17 mouse cellular contexts compared by ENCODE assay signal in genomic region chr13:73290206-73290605, GRCm38 (mm10). TPM values are rescaled to one million over a fixed set of nuclear protein-coding genes. Genes with fewer than 3 reads are reported as not detected.
DNase-seq lines count a peak whose midpoint lies in the region; ATAC-seq lines count a peak whose summit lies in the region.
"Had no signal": no experiment of that assay in that cellular context is flagged by ENCODE, and none has a peak within 500 bp of the region (broad histone marks: within the 10 kb centered on the region; RNA-seq: fewer than 3 reads in every experiment).

No protein-coding gene starts in this region.

- no peaks in the 10 kb centered on the region for H3K27me3 ChIP-seq in lung, embryonic 16.5 days (ENCODE audit: control insufficient read depth, insufficient read depth, low read depth, low read length)
- H3K27me3 ChIP-seq in heart, embryonic 10.5 days (ENCODE audit: insufficient read depth, poor library complexity, severe bottlenecking) = 0 out of 2 replicates have a peak, but pooled peaks cover 3% of the 10 kb centered on the region
- H3K27me3 ChIP-seq in forebrain, embryonic 13.5 days = no peaks in the 10 kb centered on the region
- H3K27me3 ChIP-seq: CH12.LX; hindbrain, embryonic 15.5 days had no signal

- no peak overlapping the region for H3K9ac ChIP-seq in lung, embryonic 16.5 days (ENCODE audit: low read length)
- H3K9ac ChIP-seq in forebrain, embryonic 13.5 days = no peak overlapping the region
- H3K9ac ChIP-seq: hindbrain, embryonic 15.5 days had no signal

- H3K9me3 ChIP-seq in lung, embryonic 16.5 days (ENCODE audit: control insufficient read depth, low read length) = no peaks in the 10 kb centered on the region
- H3K9me3 ChIP-seq in heart, embryonic 10.5 days = no peaks in the 10 kb centered on the region
- no peaks in the 10 kb centered on the region for H3K9me3 ChIP-seq in forebrain, embryonic 13.5 days (replicated peaks)
- H3K9me3 ChIP-seq: hindbrain, embryonic 15.5 days had no signal

- WGBS in lung, embryonic 16.5 days = 48% methylated on average over 6 of the region's 6 CpGs
- WGBS in heart, embryonic 10.5 days = 73% methylated on average over 6 of the region's 6 CpGs
- 88% methylated on average over 6 of the region's 6 CpGs for WGBS in forebrain, embryonic 13.5 days

- no peak overlapping the region for H3K27ac ChIP-seq in lung, embryonic 16.5 days (ENCODE audit: low read length)
- H3K27ac ChIP-seq in heart, embryonic 10.5 days = peak overlapping the region; percentile 81
- H3K27ac ChIP-seq in forebrain, embryonic 13.5 days = no peak overlapping the region
- H3K27ac ChIP-seq: hindbrain, embryonic 15.5 days had no signal

- no peak for DNase-seq in lung, postnatal 10 days
- no peak for DNase-seq in heart, embryonic 10.5 days (ENCODE audit: low spot score)
- peak; percentile 38 to 60 for DNase-seq in heart, postnatal 14 days
- peak; percentile 15 to 35 for DNase-seq in urinary bladder, postnatal 36 days (ENCODE audit: low spot score in 2 of 2)
- no peak for DNase-seq in spleen, postnatal 10 days (ENCODE audit: low spot score in 2 of 2)
- DNase-seq: adrenal gland, postnatal 10 days; kidney, postnatal 4 days; liver; thymus, adult 2 months had no signal

- no peaks in the 10 kb centered on the region; the same call in 1 of the 2 replicates for H3K4me1 ChIP-seq in lung, embryonic 16.5 days (replicated peaks; ENCODE audit: control insufficient read depth, insufficient read depth, low read length)
- H3K4me1 ChIP-seq in heart, embryonic 10.5 days = peaks cover 43% of the 10 kb centered on the region
- no peaks in the 10 kb centered on the region for H3K4me1 ChIP-seq in forebrain, embryonic 13.5 days
- H3K4me1 ChIP-seq: hindbrain, embryonic 15.5 days had no signal

- ATAC-seq in lung, embryonic 16.5 days (ENCODE audit: low read depth) = peak; percentile 71
- no peak for ATAC-seq in forebrain, embryonic 13.5 days

- H3K4me2 ChIP-seq in lung, embryonic 16.5 days (ENCODE audit: low read depth, low read length) = no peak overlapping the region
- no peak overlapping the region for H3K4me2 ChIP-seq in forebrain, embryonic 13.5 days
- H3K4me2 ChIP-seq: hindbrain, embryonic 15.5 days had no signal

- H3K36me3 ChIP-seq in lung, embryonic 16.5 days (ENCODE audit: control insufficient read depth, insufficient read depth, low read length) = no peaks in the 10 kb centered on the region
- H3K36me3 ChIP-seq in heart, embryonic 10.5 days = no peaks in the 10 kb centered on the region
- H3K36me3 ChIP-seq in forebrain, embryonic 13.5 days (ENCODE audit: poor library complexity, severe bottlenecking) = no peaks in the 10 kb centered on the region
- H3K36me3 ChIP-seq: hindbrain, embryonic 15.5 days had no signal

- intact Hi-C loops in heart, postnatal 14 days (cut with DNase I) = no loop called here

- no peak overlapping the region for H3K4me3 ChIP-seq in lung, embryonic 16.5 days (ENCODE audit: low read length)
- no peak overlapping the region for H3K4me3 ChIP-seq in heart, embryonic 10.5 days
- H3K4me3 ChIP-seq in forebrain, embryonic 13.5 days = no peak overlapping the region
- H3K4me3 ChIP-seq: hindbrain, embryonic 15.5 days had no signal

RNA-seq across cellular contexts. Expression of gene Irx4, which starts 29.9 kb away (rescaled TPM):
- polyA plus RNA-seq in lung, embryonic 16.5 days (2015; fragmentation: Nextera tagmentation; extraction: Ambion mirVana) = 0.20 TPM in 1 of 2 replicates, not detected in the other
- 39.4 and 78.4 TPM in 2 replicates for polyA plus RNA-seq in heart, embryonic 10.5 days (2016; fragmentation: Nextera tagmentation; extraction: Ambion mirVana)
- 10 to 100 TPM; 24.5 to 27.7 TPM for total RNA-seq in heart, postnatal 14 days (2021)
- not detected in 2 replicates for polyA plus RNA-seq in forebrain, embryonic 13.5 days (2015; fragmentation: Nextera tagmentation; extraction: Ambion mirVana)
- total RNA-seq: adrenal gland, postnatal 10 days; CH12.LX; left cerebral cortex, adult 8-10 months; megakaryocyte progenitor cell, adult 5-6 weeks; monocyte, adult 5-6 weeks had no signal
- polyA plus RNA-seq: cortical plate, adult 2 months had no signal

RNA-seq across cellular contexts. Expression of gene Mrpl36, which starts 38.1 kb away (rescaled TPM):
- 122 and 124 TPM in 2 replicates for polyA plus RNA-seq in lung, embryonic 16.5 days (2015; fragmentation: Nextera tagmentation; extraction: Ambion mirVana)
- 145 and 181 TPM in 2 replicates for polyA plus RNA-seq in heart, embryonic 10.5 days (2016; fragmentation: Nextera tagmentation; extraction: Ambion mirVana)
- 10 to 100 TPM; 41.8 to 42.8 TPM for total RNA-seq in heart, postnatal 14 days (2021)
- polyA plus RNA-seq in forebrain, embryonic 13.5 days (2015; fragmentation: Nextera tagmentation; extraction: Ambion mirVana) = 114 and 115 TPM in 2 replicates

RNA-seq across cellular contexts. Expression of gene Ndufs6, which starts 38.1 kb away (rescaled TPM):
- polyA plus RNA-seq in lung, embryonic 16.5 days (2015; fragmentation: Nextera tagmentation; extraction: Ambion mirVana) = 403 and 405 TPM in 2 replicates
- polyA plus RNA-seq in heart, embryonic 10.5 days (2016; fragmentation: Nextera tagmentation; extraction: Ambion mirVana) = 499 and 600 TPM in 2 replicates
- 1,000 to 10,000 TPM; 1,008 to 1,014 TPM for total RNA-seq in heart, postnatal 14 days (2021)
- polyA plus RNA-seq in forebrain, embryonic 13.5 days (2015; fragmentation: Nextera tagmentation; extraction: Ambion mirVana) = 386 and 392 TPM in 2 replicates

Comparison
In these comparisons a context has a peak if more than half of its experiments do, and no peak if none do; other contexts are left out.
1. DNase-seq: peak in heart, postnatal 14 days (2 of 2) and urinary bladder, postnatal 36 days (2 of 2); none in lung, postnatal 10 days (single experiment), heart, embryonic 10.5 days (single experiment) and spleen, postnatal 10 days (0 of 2).
2. RNA of gene Irx4, which starts 29.9 kb away (polyA plus RNA-seq): 39.4 to 78.4 TPM in heart, embryonic 10.5 days; 0.20 TPM in lung, embryonic 16.5 days and not detected in forebrain, embryonic 13.5 days; every median in the first group is over 10 times any median in the second.